Mouse (Mus musculus): ENCODE measurements around the gene Tmem121. TPM values are rescaled to one million over a fixed set of nuclear protein-coding genes. Genes with fewer than 3 reads are reported as not detected.
A peak's percentile ranks its signal among the peaks of the same experiment; 100 is the strongest.

Gene Tmem121
- polyA plus RNA-seq, 1 experiment from 2014 or later, result 6.7 TPM

DNA sequence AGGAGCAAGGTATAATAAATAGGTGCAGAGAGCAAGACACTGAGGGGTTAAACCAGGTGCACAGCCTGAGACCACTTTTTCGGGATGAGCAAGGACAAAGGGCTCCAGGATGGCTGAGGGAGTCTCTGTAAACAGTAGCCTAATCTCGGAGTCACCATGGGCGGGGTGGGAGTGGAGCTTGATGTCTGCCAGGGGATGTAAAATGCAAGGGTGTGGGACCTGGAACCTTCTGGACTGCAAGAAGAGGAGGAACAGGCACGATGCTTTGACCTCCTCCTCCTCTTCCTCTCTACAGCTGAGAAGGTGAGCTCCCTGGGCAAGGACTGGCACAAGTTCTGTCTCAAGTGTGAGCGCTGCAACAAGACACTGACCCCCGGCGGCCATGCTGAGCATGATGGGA lies 42.6 kb upstream of the Tmem121 start:
- Histone ChIP-seq H3K4me3 (replicated peaks) (peak overlapping the region; percentile 47; the same call in 1 of the 2 replicates), H3K9me3 (no peaks in the 10 kb centered on the region), H3K4me1 (replicated peaks) (peaks cover 67% of the 10 kb centered on the region), H3K36me3 (no peaks in the 10 kb centered on the region), H3K9ac (no peak overlapping the region), H3K27ac (peak overlapping the region; percentile 62; the same call in 1 of the 2 replicates), H3K4me2 (replicated peaks) (peak overlapping the region; percentile 88), H3K27me3 (replicated peaks) (peaks cover 16% of the 10 kb centered on the region; the same call in 1 of the 2 replicates)
- WGBS, result 46% methylated on average over 7 of the region's 7 CpGs
- no peak for ATAC-seq

DNA sequence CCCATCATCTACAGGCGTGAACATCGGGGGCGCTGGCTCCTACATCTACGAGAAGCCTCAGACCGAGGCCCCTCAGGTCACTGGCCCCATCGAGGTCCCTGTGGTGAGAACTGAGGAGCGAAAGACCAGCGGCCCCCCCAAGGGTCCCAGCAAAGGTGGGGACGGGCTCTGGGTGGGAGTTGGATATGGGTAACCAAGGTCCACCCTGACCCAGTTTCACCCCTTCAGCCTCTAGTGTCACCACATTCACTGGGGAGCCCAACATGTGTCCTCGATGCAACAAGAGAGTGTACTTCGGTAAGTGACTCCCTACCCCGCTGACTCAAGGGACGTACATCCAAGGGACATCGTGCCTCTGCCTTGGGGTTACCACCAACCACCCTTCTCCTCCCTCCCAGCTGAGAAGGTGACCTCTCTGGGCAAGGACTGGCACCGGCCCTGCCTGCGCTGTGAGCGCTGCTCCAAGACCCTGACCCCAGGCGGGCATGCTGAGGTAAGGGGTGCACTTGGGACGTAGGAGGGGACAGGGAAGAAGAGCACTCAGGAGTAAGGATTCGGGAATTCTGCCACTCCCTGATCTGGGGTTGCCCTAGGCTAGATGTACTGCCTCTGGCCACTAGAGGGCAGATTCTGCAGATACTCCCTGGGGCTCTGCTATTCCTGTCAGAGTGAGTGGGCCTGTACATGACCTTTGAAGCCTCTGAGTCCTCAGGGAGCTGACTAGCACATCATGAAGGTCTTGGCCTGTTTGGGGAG lies 41.6 kb upstream of the Tmem121 start:
- ATAC-seq, result no peak
- no peaks in the 10 kb centered on the region for H3K9me3 ChIP-seq
- H3K4me1 ChIP-seq (replicated peaks), result peaks cover 68% of the 10 kb centered on the region

DNA sequence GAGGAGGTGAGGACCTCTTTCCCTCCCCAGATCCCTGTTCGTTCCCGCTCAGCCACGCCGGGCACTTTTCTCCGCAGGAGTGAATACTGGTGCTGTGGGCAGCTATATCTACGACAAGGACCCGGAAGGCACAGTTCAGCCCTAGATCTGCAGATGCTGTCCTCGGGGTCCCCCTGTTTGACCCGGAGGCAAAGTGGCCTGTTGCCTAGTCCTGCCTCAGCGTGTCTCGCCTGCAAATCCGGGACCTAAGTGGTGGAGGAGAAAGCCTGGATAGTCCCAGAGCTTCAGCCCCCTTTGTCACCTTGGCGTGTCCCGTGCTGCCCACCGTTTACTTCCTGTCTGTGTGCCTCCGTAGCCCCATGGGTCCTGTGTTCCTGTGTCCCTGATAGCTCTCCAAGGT lies 40.8 kb upstream of the Tmem121 start:
- Histone ChIP-seq H3K9ac (no peak overlapping the region), H3K27me3 (replicated peaks) (peaks cover 20% of the 10 kb centered on the region; the same call in 1 of the 2 replicates), H3K27ac (no peak overlapping the region), H3K36me3 (no peaks in the 10 kb centered on the region), H3K9me3 (no peaks in the 10 kb centered on the region), H3K4me2 (replicated peaks) (no peak overlapping the region), H3K4me1 (replicated peaks) (peaks cover 61% of the 10 kb centered on the region), H3K4me3 (replicated peaks) (no peak overlapping the region)
- no peak for ATAC-seq
- WGBS, result 93% methylated on average over 16 of the region's 16 CpGs

More for the DNA sequence above, 41.6 kb upstream of the Tmem121 start:
- Histone ChIP-seq H3K4me2 (replicated peaks) (no peak overlapping the region), H3K36me3 (no peaks in the 10 kb centered on the region), H3K4me3 (replicated peaks) (no peak overlapping the region), H3K27me3 (replicated peaks) (peaks cover 16% of the 10 kb centered on the region; the same call in 1 of the 2 replicates), H3K9ac (no peak overlapping the region), H3K27ac (no peak overlapping the region)
- WGBS, result 84% methylated on average over 20 of the region's 20 CpGs

DNA sequence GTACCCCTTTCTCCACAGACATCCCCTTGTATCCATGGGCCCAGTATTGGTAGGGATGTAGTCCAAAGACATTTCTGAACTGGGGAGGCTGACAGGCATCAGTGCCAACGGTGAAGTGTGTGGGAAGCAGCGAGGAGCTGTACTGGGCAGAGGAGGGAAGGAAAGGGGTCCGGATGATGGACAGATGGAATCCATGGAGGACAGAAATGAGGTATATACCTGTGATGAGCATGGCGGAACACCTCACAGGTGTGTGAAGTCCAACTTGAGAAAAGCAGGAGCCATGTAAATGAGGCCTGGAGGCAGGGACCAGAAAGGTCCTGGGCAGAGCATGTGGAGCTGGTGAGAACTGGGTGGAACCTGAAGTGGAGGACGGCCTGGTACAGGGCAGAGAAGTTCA lies 40.1 kb upstream of the Tmem121 start:
- no peaks in the 10 kb centered on the region for H3K36me3 ChIP-seq
- no peak overlapping the region for H3K4me3 ChIP-seq (replicated peaks)
- no peak overlapping the region for H3K9ac ChIP-seq
- 90% methylated on average over 5 of the region's 5 CpGs for WGBS
- H3K27me3 ChIP-seq (replicated peaks), result peaks cover 21% of the 10 kb centered on the region
- ATAC-seq, result no peak
- H3K27ac ChIP-seq, result no peak overlapping the region
- H3K4me1 ChIP-seq (replicated peaks), result peaks cover 54% of the 10 kb centered on the region
- no peaks in the 10 kb centered on the region for H3K9me3 ChIP-seq
- H3K4me2 ChIP-seq (replicated peaks), result no peak overlapping the region

DNA sequence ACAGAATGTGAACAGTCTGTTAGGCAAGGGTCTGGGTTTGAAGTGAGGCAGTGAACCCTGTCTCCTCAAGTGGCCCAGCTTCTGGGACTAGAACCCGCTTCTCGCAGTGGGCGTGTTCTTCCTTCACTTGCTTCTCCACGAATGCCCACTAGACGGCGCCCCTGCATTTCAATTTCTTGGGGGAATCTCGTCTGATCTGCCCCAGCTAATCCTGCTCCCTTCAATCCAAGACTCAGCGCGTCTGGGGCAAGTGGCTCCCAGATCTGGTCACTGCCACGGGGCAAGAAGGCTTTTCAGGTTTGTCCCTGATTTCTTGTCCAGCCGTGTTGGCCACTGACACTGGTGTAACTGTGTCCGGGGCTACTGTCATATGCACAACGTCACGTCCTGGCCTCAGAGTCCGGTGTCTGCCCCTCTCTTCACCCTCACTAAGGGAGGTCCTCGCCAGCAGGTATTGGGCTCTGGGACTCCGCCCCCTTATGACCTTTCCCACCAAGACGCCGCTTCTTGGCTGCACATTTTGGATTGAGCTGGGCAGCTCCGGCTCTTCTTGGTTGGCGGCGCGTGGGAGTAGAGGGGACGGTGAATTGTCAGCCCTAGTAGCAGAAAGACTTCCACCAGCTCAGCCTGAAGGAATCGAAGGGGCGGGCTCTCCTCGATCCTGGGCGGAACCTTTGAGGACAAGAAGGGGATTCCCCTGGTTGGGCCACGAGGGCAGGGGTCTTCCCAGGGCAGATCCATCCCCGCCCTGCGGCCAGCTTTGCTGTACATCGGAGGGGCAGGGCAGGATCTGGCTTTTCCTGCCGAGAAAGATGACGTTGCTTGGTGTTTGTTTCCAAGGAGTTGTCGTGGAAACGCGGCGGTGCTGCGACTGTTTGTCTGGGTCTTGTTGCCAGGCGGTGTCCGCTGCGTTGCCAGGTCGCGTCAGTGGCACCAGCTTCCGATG lies 39.3 kb upstream of the Tmem121 start, which contains the start of gene Crip1:
Gene Crip1, plus strand, starts transcription at position 205 of the 946 bp plus-strand sequence.
- 0 out of 2 replicates have a peak within 1 kb of the TSS, but pooled peaks have one; percentile 13 for H3K4me3 ChIP-seq (replicated peaks)
- 11% methylated on average over 45 of the region's 45 CpGs for WGBS
- H3K9ac ChIP-seq, result no peak within 1 kb of the TSS
- peak within 1 kb of the TSS; percentile 43 for H3K4me2 ChIP-seq (replicated peaks)
- peaks cover 16% of the 10 kb centered on the region for H3K27me3 ChIP-seq (replicated peaks)
- peak; percentile 15 for ATAC-seq
- no peak within 1 kb of the TSS for H3K27ac ChIP-seq
- H3K36me3 ChIP-seq, result no peaks in the 10 kb centered on the region
- peaks cover 48% of the 10 kb centered on the region for H3K4me1 ChIP-seq (replicated peaks)
- H3K9me3 ChIP-seq, result no peaks in the 10 kb centered on the region

DNA sequence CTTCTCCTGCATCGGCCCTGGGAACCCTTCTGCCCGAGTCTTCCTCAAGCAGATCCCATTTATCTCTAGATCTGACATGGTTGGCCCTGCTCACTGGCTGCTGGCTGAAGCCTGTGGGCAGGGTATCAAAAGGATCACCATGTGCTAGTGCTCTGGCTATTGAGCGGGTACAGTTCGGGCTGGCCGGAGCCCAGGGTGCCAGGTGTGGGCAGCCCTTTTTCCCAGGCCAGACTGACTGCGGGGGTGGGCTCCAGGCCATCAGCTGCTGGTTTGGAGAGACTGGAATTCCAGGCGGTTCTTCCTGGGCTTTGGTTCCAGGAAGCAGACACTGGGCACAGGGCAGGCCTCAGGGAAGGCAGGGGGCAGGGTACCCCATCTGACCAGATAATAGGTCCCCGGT lies 38.2 kb upstream of the Tmem121 start:
- H3K9me3 ChIP-seq, result no peaks in the 10 kb centered on the region
- H3K36me3 ChIP-seq, result no peaks in the 10 kb centered on the region
- H3K9ac ChIP-seq, result no peak overlapping the region
- ATAC-seq, result no peak
- peaks cover 46% of the 10 kb centered on the region for H3K4me1 ChIP-seq (replicated peaks)
- H3K27me3 ChIP-seq (replicated peaks), result peaks cover 6% of the 10 kb centered on the region
- H3K4me3 ChIP-seq (replicated peaks), result no peak overlapping the region
- 79% methylated on average over 8 of the region's 8 CpGs for WGBS
- no peak overlapping the region for H3K4me2 ChIP-seq (replicated peaks)
- H3K27ac ChIP-seq, result no peak overlapping the region

DNA sequence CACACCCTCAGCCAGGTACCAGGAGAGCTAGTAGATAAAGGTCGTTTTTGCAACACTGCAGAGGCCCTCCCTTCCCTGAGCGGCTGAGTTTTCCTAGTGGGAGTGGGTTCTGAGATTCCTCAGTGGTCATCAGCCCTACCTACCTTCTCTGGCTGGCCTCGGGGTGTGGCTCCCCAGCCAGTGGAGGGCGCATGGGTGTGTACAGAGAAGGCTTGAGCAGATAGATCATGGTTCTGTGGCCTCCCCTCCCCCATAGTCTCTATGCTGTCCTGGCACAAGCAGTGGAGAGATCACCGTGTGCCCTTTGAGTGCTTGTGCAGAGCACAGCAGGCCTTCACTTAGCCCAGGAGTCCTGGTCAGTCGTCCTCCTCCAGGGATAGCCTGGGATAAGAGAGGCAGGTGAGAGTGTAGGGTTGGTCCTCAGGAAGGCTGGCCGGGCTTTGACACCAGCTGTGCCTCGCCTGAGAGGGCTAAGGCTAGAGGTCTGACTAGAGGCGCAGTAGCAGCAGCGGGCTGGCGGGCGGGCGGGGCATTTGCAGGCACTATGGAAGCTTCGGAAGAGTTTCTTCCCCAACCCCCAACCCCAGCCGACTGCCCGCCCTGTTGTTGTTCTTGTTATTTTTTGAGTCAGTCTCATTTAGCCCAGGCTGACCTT lies 37.2 kb upstream of the Tmem121 start:
- WGBS, result 43% methylated on average over 16 of the region's 16 CpGs
- ATAC-seq, result 0 out of 2 replicates have a peak, but pooled peaks have one; percentile 7
- Histone ChIP-seq H3K36me3 (no peaks in the 10 kb centered on the region), H3K27me3 (replicated peaks) (peaks cover 6% of the 10 kb centered on the region), H3K27ac (no peak overlapping the region), H3K4me2 (replicated peaks) (no peak overlapping the region), H3K9me3 (no peaks in the 10 kb centered on the region), H3K9ac (no peak overlapping the region), H3K4me3 (replicated peaks) (no peak overlapping the region), H3K4me1 (replicated peaks) (peaks cover 35% of the 10 kb centered on the region)

DNA sequence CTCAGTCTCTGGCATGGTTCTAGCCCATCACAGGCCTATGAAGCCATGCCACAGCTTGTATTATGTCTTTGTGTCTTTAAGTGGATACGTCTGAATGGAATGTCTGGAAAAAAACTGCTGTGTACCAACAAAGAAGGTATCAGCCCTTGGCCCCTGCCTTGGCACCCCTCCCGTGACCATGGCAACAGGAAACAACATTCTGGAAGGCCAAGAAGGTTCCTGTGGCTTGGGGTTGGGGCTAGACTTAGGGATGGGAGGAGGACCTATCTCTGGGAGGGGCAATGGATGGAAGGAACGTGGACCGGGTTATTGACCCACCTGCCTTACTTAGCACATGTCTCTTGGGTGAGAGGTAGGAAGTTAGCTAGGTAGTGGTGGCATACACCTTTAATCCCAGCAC lies 36.4 kb upstream of the Tmem121 start:
- no peak for ATAC-seq

DNA sequence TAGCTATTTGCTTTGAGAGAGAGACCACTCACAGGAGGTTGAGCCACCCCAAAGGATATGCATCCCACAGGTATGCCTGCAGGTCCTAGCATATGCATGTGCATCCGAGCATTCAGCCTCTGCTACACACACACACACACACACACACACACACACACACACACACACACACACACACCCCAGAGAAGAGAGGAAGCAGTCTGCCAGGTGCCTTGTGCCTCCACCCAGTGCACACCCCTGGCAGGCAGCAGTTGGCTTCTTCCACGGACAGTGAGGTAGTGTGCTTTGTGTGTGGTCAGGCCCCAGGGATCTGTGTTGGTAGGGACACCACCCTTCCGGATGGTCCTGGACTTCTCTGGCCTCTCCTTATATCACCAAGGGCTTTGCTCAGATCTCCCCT lies 35.8 kb upstream of the Tmem121 start:
- 0 out of 2 replicates have a peak, but pooled peaks cover 4% of the 10 kb centered on the region for H3K36me3 ChIP-seq
- H3K4me3 ChIP-seq (replicated peaks), result no peak overlapping the region
- no peak overlapping the region for H3K9ac ChIP-seq
- peaks cover 42% of the 10 kb centered on the region for H3K4me1 ChIP-seq (replicated peaks)
- no peaks in the 10 kb centered on the region for H3K9me3 ChIP-seq
- ATAC-seq, result no peak
- WGBS, result 74% methylated on average over 3 of the region's 3 CpGs
- no peak overlapping the region for H3K4me2 ChIP-seq (replicated peaks)
- no peak overlapping the region for H3K27ac ChIP-seq
- H3K27me3 ChIP-seq (replicated peaks), result peaks cover 6% of the 10 kb centered on the region

More for the DNA sequence above, 36.4 kb upstream of the Tmem121 start:
- Histone ChIP-seq H3K27ac (no peak overlapping the region), H3K36me3 (0 out of 2 replicates have a peak, but pooled peaks cover 4% of the 10 kb centered on the region), H3K9me3 (no peaks in the 10 kb centered on the region), H3K4me3 (replicated peaks) (no peak overlapping the region), H3K4me1 (replicated peaks) (peaks cover 36% of the 10 kb centered on the region), H3K27me3 (replicated peaks) (peaks cover 6% of the 10 kb centered on the region), H3K9ac (no peak overlapping the region), H3K4me2 (replicated peaks) (no peak overlapping the region)
- WGBS, result 66% methylated on average over 4 of the region's 4 CpGs

DNA sequence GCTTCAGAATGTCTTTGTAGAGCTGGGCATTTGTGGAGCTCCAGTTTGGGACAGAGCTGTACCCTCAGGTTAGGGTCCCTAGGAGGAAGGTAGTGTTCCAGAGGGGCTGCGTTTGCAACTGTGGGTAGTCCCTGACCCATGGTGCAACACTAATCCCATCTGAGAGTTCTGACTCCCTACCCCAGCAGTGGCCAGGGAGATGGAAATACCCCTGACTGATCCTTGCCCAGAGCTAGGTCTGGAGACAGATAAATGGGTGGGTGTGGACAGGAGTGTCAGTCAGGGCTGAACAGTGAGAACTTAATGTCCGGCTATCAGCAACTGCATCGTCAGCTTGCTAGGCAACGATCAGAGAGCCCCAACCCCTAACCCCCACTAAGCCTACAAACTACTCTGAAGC lies 35.1 kb upstream of the Tmem121 start:
- no peak overlapping the region for H3K4me3 ChIP-seq (replicated peaks)
- 76% methylated on average over 4 of the region's 4 CpGs for WGBS
- no peak overlapping the region for H3K27ac ChIP-seq
- H3K36me3 ChIP-seq, result 0 out of 2 replicates have a peak, but pooled peaks cover 4% of the 10 kb centered on the region
- no peak overlapping the region for H3K9ac ChIP-seq
- no peaks in the 10 kb centered on the region for H3K9me3 ChIP-seq
- peaks cover 6% of the 10 kb centered on the region for H3K27me3 ChIP-seq (replicated peaks)
- ATAC-seq, result no peak
- H3K4me1 ChIP-seq (replicated peaks), result peaks cover 47% of the 10 kb centered on the region
- no peak overlapping the region; the same call in 1 of the 2 replicates for H3K4me2 ChIP-seq (replicated peaks)

DNA sequence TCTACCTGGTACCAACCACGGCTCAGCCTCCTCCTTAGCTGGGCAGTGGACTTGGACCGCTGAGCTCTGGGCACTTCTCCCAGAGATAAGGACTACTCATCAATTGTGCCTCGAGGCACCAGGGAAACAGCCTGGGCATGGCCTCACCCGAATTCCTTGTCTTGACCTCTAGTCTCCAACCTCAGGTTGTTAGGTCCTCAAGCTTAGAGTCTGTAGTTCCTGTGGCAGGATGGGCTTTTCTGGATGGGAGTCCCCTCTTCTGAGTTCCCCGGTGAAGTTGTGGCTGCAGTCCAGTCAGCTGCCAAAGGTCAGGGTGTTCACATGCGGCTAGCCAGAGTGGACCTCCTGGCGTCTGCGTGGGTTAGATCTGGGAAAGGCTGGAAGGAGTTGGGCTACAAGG lies 34.7 kb upstream of the Tmem121 start:
- Histone ChIP-seq H3K9me3 (no peaks in the 10 kb centered on the region), H3K4me2 (replicated peaks) (peak overlapping the region; percentile 90; the same call in 1 of the 2 replicates), H3K27ac (no peak overlapping the region), H3K9ac (no peak overlapping the region), H3K4me1 (replicated peaks) (peaks cover 43% of the 10 kb centered on the region), H3K27me3 (replicated peaks) (peaks cover 6% of the 10 kb centered on the region), H3K36me3 (0 out of 2 replicates have a peak, but pooled peaks cover 4% of the 10 kb centered on the region), H3K4me3 (replicated peaks) (no peak overlapping the region)
- 64% methylated on average over 8 of the region's 8 CpGs for WGBS
- ATAC-seq, result no peak
